In genomic region chr9:71179964-71180700, GRCm38 (mm10) we compare ENCODE assay signal across 15 mouse cellular contexts. TPM values are rescaled to one million over a fixed set of nuclear protein-coding genes. Genes with fewer than 3 reads are reported as not detected.
DNase-seq lines count a peak whose midpoint lies in the region; ATAC-seq and TF ChIP-seq lines count a peak whose summit lies in the region.
"Had no signal": no experiment of that assay in that cellular context is flagged by ENCODE, and none has a peak within 500 bp of the region (broad histone marks: within the 10 kb centered on the region; RNA-seq: fewer than 3 reads in every experiment).

No protein-coding gene starts in this region.

- no peak for DNase-seq in lung, postnatal 36 days
- DNase-seq in NIH3T3 (ENCODE audit: low read depth): peak; percentile 7
- DNase-seq in liver, embryonic 13.5 days: no peak
- DNase-seq in thymus, adult 18-20 months: no peak
- DNase-seq: cerebellum, postnatal 36 days; layer of hippocampus, postnatal 36 days had no signal

- no peaks in the 10 kb centered on the region for H3K4me1 ChIP-seq in intestine, postnatal 0 days (replicated peaks; ENCODE audit: control insufficient read depth, insufficient read depth, low read length)
- no peaks in the 10 kb centered on the region for H3K4me1 ChIP-seq in intestine, embryonic 16.5 days (ENCODE audit: control insufficient read depth, insufficient read depth, low read length)
- H3K4me1 ChIP-seq in lung, embryonic 16.5 days (replicated peaks; ENCODE audit: control insufficient read depth, insufficient read depth, low read length): no peaks in the 10 kb centered on the region
- peaks cover 61% of the 10 kb centered on the region for H3K4me1 ChIP-seq in liver, embryonic 13.5 days (replicated peaks)
- H3K4me1 ChIP-seq: forebrain, embryonic 12.5 days; hindbrain, embryonic 15.5 days; neural tube, embryonic 13.5 days had no signal

- ATAC-seq in intestine, postnatal 0 days: no peak
- ATAC-seq in intestine, embryonic 16.5 days: no peak
- ATAC-seq in lung, embryonic 16.5 days (ENCODE audit: low read depth): peak; percentile 77
- ATAC-seq in liver, embryonic 13.5 days (ENCODE audit: low read depth): no peak
- no peak for ATAC-seq in cerebellum, adult (ENCODE audit: insufficient number of reproducible peaks, low FRiP score, low TSS enrichment)

- no peak overlapping the region for H3K9ac ChIP-seq in intestine, postnatal 0 days (ENCODE audit: low read depth, low read length)
- no peak overlapping the region for H3K9ac ChIP-seq in intestine, embryonic 16.5 days (ENCODE audit: low read depth, low read length)
- no peak overlapping the region for H3K9ac ChIP-seq in lung, embryonic 16.5 days (ENCODE audit: low read length)
- H3K9ac ChIP-seq in liver, embryonic 13.5 days: 0 out of 2 replicates have a peak overlapping the region, but pooled peaks have one; percentile 30
- H3K9ac ChIP-seq: forebrain, embryonic 12.5 days; hindbrain, embryonic 15.5 days; neural tube, embryonic 13.5 days had no signal

- H3K27me3 ChIP-seq in intestine, postnatal 0 days (replicated peaks; ENCODE audit: control insufficient read depth, insufficient read depth, low read length): no peaks in the 10 kb centered on the region
- H3K27me3 ChIP-seq in intestine, embryonic 16.5 days (replicated peaks; ENCODE audit: control insufficient read depth, insufficient read depth, low read length): no peaks in the 10 kb centered on the region
- no peaks in the 10 kb centered on the region for H3K27me3 ChIP-seq in lung, embryonic 16.5 days (ENCODE audit: control insufficient read depth, insufficient read depth, low read depth, low read length)
- no peaks in the 10 kb centered on the region for H3K27me3 ChIP-seq in liver, embryonic 13.5 days
- H3K27me3 ChIP-seq: forebrain, embryonic 12.5 days; hindbrain, embryonic 15.5 days; megakaryocyte, embryonic 14.5 days; neural tube, embryonic 13.5 days had no signal

- 64% methylated on average over 8 of the region's 8 CpGs for WGBS in intestine, postnatal 0 days
- 64% methylated on average over 8 of the region's 8 CpGs for WGBS in intestine, embryonic 16.5 days
- 58% methylated on average over 8 of the region's 8 CpGs for WGBS in lung, embryonic 16.5 days
- 59% methylated on average over 8 of the region's 8 CpGs for WGBS in liver, embryonic 13.5 days (ENCODE audit: insufficient replicate concordance)

- H3K4me2 ChIP-seq in intestine, postnatal 0 days (replicated peaks; ENCODE audit: low read depth): no peak overlapping the region
- H3K4me2 ChIP-seq in intestine, embryonic 16.5 days (ENCODE audit: low read depth, low read length): no peak overlapping the region
- H3K4me2 ChIP-seq in lung, embryonic 16.5 days (ENCODE audit: low read depth, low read length): no peak overlapping the region
- 0 out of 2 replicates have a peak overlapping the region, but pooled peaks have one; percentile 6 for H3K4me2 ChIP-seq in liver, embryonic 13.5 days
- H3K4me2 ChIP-seq: forebrain, embryonic 12.5 days; hindbrain, embryonic 15.5 days; neural tube, embryonic 13.5 days had no signal

- TF ChIP-seq CTCF in intestine, postnatal 0 days (IDR thresholded peaks at IDR 0.05; ENCODE audit: low read depth): peak; percentile 58

- no peak overlapping the region for H3K4me3 ChIP-seq in intestine, postnatal 0 days (ENCODE audit: low read depth, low read length)
- no peak overlapping the region for H3K4me3 ChIP-seq in intestine, embryonic 16.5 days (ENCODE audit: low read length)
- H3K4me3 ChIP-seq in lung, embryonic 16.5 days (ENCODE audit: low read length): no peak overlapping the region
- H3K4me3 ChIP-seq in liver, embryonic 13.5 days (replicated peaks): no peak overlapping the region
- H3K4me3 ChIP-seq: forebrain, embryonic 12.5 days; hindbrain, embryonic 15.5 days; megakaryocyte, embryonic 14.5 days; neural tube, embryonic 13.5 days had no signal

- H3K27ac ChIP-seq in intestine, postnatal 0 days (ENCODE audit: low read depth, low read length): no peak overlapping the region
- no peak overlapping the region for H3K27ac ChIP-seq in intestine, embryonic 16.5 days (ENCODE audit: low read length)
- no peak overlapping the region for H3K27ac ChIP-seq in lung, embryonic 16.5 days (ENCODE audit: low read length)
- H3K27ac ChIP-seq in liver, embryonic 13.5 days: peak overlapping the region; percentile 53
- H3K27ac ChIP-seq: forebrain, embryonic 12.5 days; hindbrain, embryonic 15.5 days; neural tube, embryonic 13.5 days had no signal

- 0 out of 2 replicates have a peak, but pooled peaks cover 3% of the 10 kb centered on the region for H3K9me3 ChIP-seq in intestine, postnatal 0 days (ENCODE audit: control insufficient read depth)
- H3K9me3 ChIP-seq in intestine, embryonic 16.5 days (ENCODE audit: control insufficient read depth, low read length): no peaks in the 10 kb centered on the region
- H3K9me3 ChIP-seq in lung, embryonic 16.5 days (ENCODE audit: control insufficient read depth, low read length): no peaks in the 10 kb centered on the region
- H3K9me3 ChIP-seq in liver, embryonic 13.5 days (replicated peaks): no peaks in the 10 kb centered on the region
- H3K9me3 ChIP-seq: forebrain, embryonic 12.5 days; G1E; hindbrain, embryonic 15.5 days; neural tube, embryonic 13.5 days had no signal

- no peaks in the 10 kb centered on the region for H3K36me3 ChIP-seq in intestine, postnatal 0 days (ENCODE audit: control insufficient read depth, insufficient read depth)
- H3K36me3 ChIP-seq in intestine, embryonic 16.5 days (ENCODE audit: control insufficient read depth, insufficient read depth, low read length): no peaks in the 10 kb centered on the region
- H3K36me3 ChIP-seq in lung, embryonic 16.5 days (ENCODE audit: control insufficient read depth, insufficient read depth, low read length): no peaks in the 10 kb centered on the region
- H3K36me3 ChIP-seq in liver, embryonic 13.5 days: no peaks in the 10 kb centered on the region
- H3K36me3 ChIP-seq: forebrain, embryonic 12.5 days; G1E; hindbrain, embryonic 15.5 days; neural tube, embryonic 13.5 days had no signal

RNA-seq across cellular contexts. Expression of gene Aqp9, which starts 11.7 kb away (rescaled TPM):
- 0.18 and 0.21 TPM in 2 replicates for polyA plus RNA-seq in intestine, postnatal 0 days (2015; fragmentation: Nextera tagmentation; extraction: Ambion mirVana)
- 1.1 TPM in 2 replicates for polyA plus RNA-seq in intestine, embryonic 16.5 days (2015; fragmentation: Nextera tagmentation; extraction: Ambion mirVana)
- 0.58 and 0.64 TPM in 2 replicates for polyA plus RNA-seq in lung, embryonic 16.5 days (2015; fragmentation: Nextera tagmentation; extraction: Ambion mirVana)
- 8.3 and 9.3 TPM in 2 replicates for polyA plus RNA-seq in liver, embryonic 13.5 days (2015; fragmentation: Nextera tagmentation; extraction: Ambion mirVana)

RNA-seq across cellular contexts. Expression of gene Aldh1a2, which starts 35.5 kb away (rescaled TPM):
- polyA plus RNA-seq in intestine, postnatal 0 days (2015; fragmentation: Nextera tagmentation; extraction: Ambion mirVana): 38.4 and 39.2 TPM in 2 replicates
- polyA plus RNA-seq in intestine, embryonic 16.5 days (2015; fragmentation: Nextera tagmentation; extraction: Ambion mirVana): 61.4 and 68.9 TPM in 2 replicates
- 30.6 and 30.8 TPM in 2 replicates for polyA plus RNA-seq in lung, embryonic 16.5 days (2015; fragmentation: Nextera tagmentation; extraction: Ambion mirVana)
- 2.0 and 2.8 TPM in 2 replicates for polyA plus RNA-seq in liver, embryonic 13.5 days (2015; fragmentation: Nextera tagmentation; extraction: Ambion mirVana)
- polyA plus RNA-seq: G1E had no signal
